Mouse (Mus musculus) liver, embryonic 14.5 days (tissue): Measurements from ENCODE around the gene Tom1l1. TPM values are rescaled to one million over a fixed set of nuclear protein-coding genes. Genes with fewer than 3 reads are reported as not detected.
A peak's percentile ranks its signal among the peaks of the same experiment; 100 is the strongest.
"Not testable (repeated sequence)": the region's sequence is repeated elsewhere in the genome, so short reads cannot be mapped to it uniquely, and the experiment has no call there.

Experiments
- ATAC-seq: fragments of 200-750 bp; cut with Nextera tagmentation; 2 replicates; pipeline ENCODE4 v1.8.0; 2017; ENCODE audit warnings: moderate number of reproducible peaks, mild to moderate bottlenecking, moderate library complexity; ENCODE audit not compliant: insufficient read depth
- DNase-seq, 3 experiments: peaks; one replicate each; pipeline ENCODE4 v3.0.0-alpha.2; 2012 to 2013; ENCODE audit warnings: low read depth in 3 of 3, low spot score in 3 of 3
- H3K27ac ChIP-seq: fragments of 300-500 bp; sonication (generic); 2 replicates; pipeline ENCODE4 v1.5.1; 2014; ENCODE audit warnings: moderate library complexity, mild to moderate bottlenecking, control low read depth, inconsistent platforms
- H3K27me3 ChIP-seq: fragments of 300-500 bp; sonication (generic); 2 replicates; pipeline ENCODE4 v1.6.1; 2014; ENCODE audit warnings: mild to moderate bottlenecking, low read length, moderate library complexity; ENCODE audit not compliant: control insufficient read depth, insufficient read depth
- H3K36me3 ChIP-seq: fragments of 300-500 bp; sonication (generic); replicated peaks from 2 replicates; pipeline ENCODE4 v1.6.1; 2014; ENCODE audit warnings: low read depth; ENCODE audit not compliant: control insufficient read depth, insufficient read depth
- H3K4me1 ChIP-seq, 2 experiments: fragments of 200-500 bp in 1 of 2; fragments of 300-500 bp in 1 of 2; sonication (generic) in 1 of 2; replicated peaks; 2 replicates each; pipeline ENCODE4 v1.6.1; 2012 to 2014; ENCODE audit warnings: antibody characterized with exemption in 1 of 2, inconsistent platforms in 1 of 2, low read length in 1 of 2; ENCODE audit not compliant: control insufficient read depth in 2 of 2, insufficient read depth in 2 of 2
- H3K4me2 ChIP-seq: fragments of 300-500 bp; sonication (generic); 2 replicates; pipeline ENCODE4 v1.6.1; 2014; ENCODE audit warnings: low read depth, mild to moderate bottlenecking, control low read depth, moderate library complexity
- H3K4me3 ChIP-seq, 2 experiments: fragments of 200-500 bp in 1 of 2; fragments of 300-500 bp in 1 of 2; sonication (generic) in 1 of 2; 2 replicates each; pipeline ENCODE4 v1.5.1; 2012 to 2014; ENCODE audit warnings: low read depth in 2 of 2, low read length in 2 of 2, mild to moderate bottlenecking in 2 of 2, control low read depth in 1 of 2, inconsistent platforms in 1 of 2, moderate library complexity in 1 of 2; ENCODE audit not compliant: insufficient read depth in 1 of 2
- H3K9ac ChIP-seq: fragments of 300-500 bp; sonication (generic); replicated peaks from 2 replicates; pipeline ENCODE4 v1.6.1; 2014; ENCODE audit warnings: mild to moderate bottlenecking, control low read depth, moderate library complexity
- H3K9me3 ChIP-seq: fragments of 300-500 bp; sonication (generic); 2 replicates; pipeline ENCODE4 v1.6.1; 2016; ENCODE audit warnings: low read length, mixed read lengths; ENCODE audit not compliant: control insufficient read depth
- CTCF ChIP-seq: IDR thresholded peaks from 2 replicates; pipeline ENCODE4 v1.5.1; 2016; ENCODE audit warnings: antibody characterized with exemption, low read depth, control low read depth
- EP300 ChIP-seq: IDR thresholded peaks from 2 replicates; pipeline ENCODE4 v1.6.1; 2016; ENCODE audit warnings: antibody characterized with exemption, low read depth
- WGBS: fragments of 180-500 bp; shearing (Covaris S2); extraction: QIAGEN DNeasy Blood & Tissue Kit; methylation state at CpG from one replicate; pipeline ENCODE4 v1.1.7; 2014; ENCODE audit not compliant: insufficient replicate concordance; 5-methylcytosine and 5-hydroxymethylcytosine counted together
- polyA plus RNA-seq, 2 experiments: library from polyadenylated mRNA; depleted of rRNA in 1 of 2; stranded (reverse) in 1 of 2; unstranded in 1 of 2; fragments of >200 nt; fragmentation: Nextera tagmentation in 1 of 2; extraction: Ambion mirVana in 1 of 2; gene quantifications; 2 replicates each; pipeline versions ENCODE4 v1.2.1 to v1.2.3; 2012 to 2014

The Tom1l1 gene
- polyA plus RNA-seq, 2 experiments = 26.6 to 60.6 TPM

DNA sequence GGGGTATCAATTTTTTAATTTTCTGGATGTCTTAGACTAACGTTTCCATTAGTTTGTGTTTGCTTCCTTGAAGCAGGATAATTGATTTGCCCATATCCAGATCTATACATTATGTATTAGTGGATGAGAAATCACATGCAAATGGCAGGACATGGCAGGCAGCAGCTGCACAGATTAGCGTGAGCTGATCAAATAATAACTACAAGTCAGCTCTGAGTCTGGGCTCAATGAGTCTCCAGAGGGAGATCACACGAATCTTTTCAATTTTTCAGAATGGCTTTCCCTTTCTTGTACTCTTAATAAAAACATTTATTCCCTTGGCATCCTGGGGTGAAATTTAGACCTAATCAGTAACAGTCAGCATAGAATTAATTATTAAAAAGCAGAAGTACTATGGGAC, 34.1 kb upstream of the Tom1l1 start:
- H3K4me3 ChIP-seq = no peak overlapping the region
- H3K4me2 ChIP-seq = no peak overlapping the region
- H3K9ac ChIP-seq = no peak overlapping the region
- H3K4me1 ChIP-seq = peaks cover 27 to 34% of the 10 kb centered on the region in 2 experiments
- H3K27me3 ChIP-seq = no peaks in the 10 kb centered on the region
- DNase-seq (no peak), ATAC-seq (no peak)
- no peak overlapping the region for H3K27ac ChIP-seq
- TF ChIP-seq CTCF (no peak), EP300 (no peak)
- H3K9me3 ChIP-seq = no peaks in the 10 kb centered on the region
- WGBS = 74% methylated on average over 3 of the region's 3 CpGs
- no peaks in the 10 kb centered on the region for H3K36me3 ChIP-seq

DNA sequence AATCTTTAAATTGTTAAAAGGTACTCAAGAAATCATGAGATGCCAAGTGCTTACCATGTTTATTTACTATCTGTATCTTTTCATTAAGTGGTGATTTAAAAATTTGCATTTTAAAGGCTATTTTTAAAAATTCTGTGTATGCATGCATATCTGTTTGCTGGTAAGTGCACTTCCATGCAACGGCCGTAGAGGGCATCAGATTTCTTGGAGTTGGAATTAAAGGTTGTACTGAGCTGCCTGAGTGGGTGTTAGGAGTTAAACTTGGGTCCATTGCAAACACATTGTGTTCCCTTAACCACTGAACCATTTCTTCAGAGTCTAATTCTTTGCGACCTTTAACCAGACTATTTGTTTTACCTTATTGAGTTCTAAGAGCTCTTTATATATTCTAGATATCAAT, 29.6 kb upstream of the Tom1l1 start:
- H3K9ac ChIP-seq = no peak overlapping the region
- no peak overlapping the region for H3K27ac ChIP-seq
- TF ChIP-seq CTCF = peak; percentile 50; the same call in 1 of the 2 replicates
- no peak for TF ChIP-seq EP300
- no peaks in the 10 kb centered on the region for H3K36me3 ChIP-seq
- DNase-seq = no peak
- no peak for ATAC-seq
- no peaks in the 10 kb centered on the region for H3K9me3 ChIP-seq
- peaks cover 0 to 2% of the 10 kb centered on the region in 2 experiments; a peak in 2 of 4 replicates for H3K4me1 ChIP-seq
- 64% methylated on average over 3 of the region's 3 CpGs for WGBS
- no peak overlapping the region for H3K4me3 ChIP-seq
- no peaks in the 10 kb centered on the region; the same call in 1 of the 2 replicates for H3K27me3 ChIP-seq
- H3K4me2 ChIP-seq = no peak overlapping the region

DNA sequence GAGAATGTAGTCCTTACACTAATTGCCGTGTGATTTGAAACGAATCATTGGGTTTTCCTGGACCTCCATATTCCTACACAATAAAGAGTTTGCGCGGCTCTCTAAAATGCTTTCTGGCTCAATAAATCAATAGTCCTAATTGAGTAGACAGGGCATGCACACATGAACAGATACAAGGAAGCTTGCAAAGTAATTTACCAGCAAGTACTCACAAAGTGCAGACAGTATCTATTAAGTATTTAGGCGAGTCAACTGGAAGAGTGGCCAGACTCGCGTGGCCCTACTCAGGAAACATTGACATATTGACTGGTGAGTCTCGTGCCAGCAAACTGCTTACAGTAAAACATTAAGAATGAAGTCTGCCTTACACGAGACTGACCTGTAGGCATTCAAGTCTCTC, 23.4 kb upstream of the Tom1l1 start:
- 68% methylated on average over 9 of the region's 9 CpGs for WGBS

DNA sequence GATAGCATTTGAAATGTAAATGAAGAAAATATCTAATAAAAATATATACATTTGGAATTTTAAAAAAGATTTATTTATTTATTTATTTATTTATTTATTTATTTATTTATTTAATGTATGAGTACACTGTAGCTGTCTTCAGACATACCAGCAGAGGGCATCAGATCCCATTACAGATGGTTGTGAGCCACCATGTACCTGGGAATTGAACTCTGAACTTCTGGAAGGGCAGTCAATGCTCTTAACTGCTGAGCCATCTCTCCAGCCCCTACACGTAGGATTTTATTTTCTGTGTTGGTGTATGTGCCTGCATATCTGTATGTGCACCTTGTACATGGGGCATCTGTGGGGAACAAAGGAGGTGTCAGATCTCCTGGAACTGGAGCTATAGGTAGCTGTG, 19.0 kb upstream of the Tom1l1 start:
- WGBS = 45% methylated on average over 1 of the region's 1 CpGs
- peak; percentile 51 for TF ChIP-seq CTCF
- not testable (repeated sequence) for H3K27me3 ChIP-seq, H3K36me3 ChIP-seq, H3K9ac ChIP-seq, H3K27ac ChIP-seq, H3K9me3 ChIP-seq, DNase-seq, H3K4me3 ChIP-seq, H3K4me2 ChIP-seq, H3K4me1 ChIP-seq
- ATAC-seq = peak; percentile 62; the same call in 1 of the 2 replicates

More for the DNA sequence above, 23.4 kb upstream of the Tom1l1 start:
- DNase-seq (no peak), ATAC-seq (no peak)
- H3K27ac ChIP-seq = no peak overlapping the region
- TF ChIP-seq EP300 (no peak), CTCF (no peak)
- no peaks in the 10 kb centered on the region for H3K36me3 ChIP-seq
- no peak overlapping the region for H3K4me3 ChIP-seq
- no peaks in the 10 kb centered on the region for H3K9me3 ChIP-seq
- no peaks in the 10 kb centered on the region; the same call in 1 of the 2 replicates for H3K27me3 ChIP-seq
- H3K4me2 ChIP-seq = no peak overlapping the region
- H3K4me1 ChIP-seq = no peaks in the 10 kb centered on the region
- no peak overlapping the region for H3K9ac ChIP-seq

DNA sequence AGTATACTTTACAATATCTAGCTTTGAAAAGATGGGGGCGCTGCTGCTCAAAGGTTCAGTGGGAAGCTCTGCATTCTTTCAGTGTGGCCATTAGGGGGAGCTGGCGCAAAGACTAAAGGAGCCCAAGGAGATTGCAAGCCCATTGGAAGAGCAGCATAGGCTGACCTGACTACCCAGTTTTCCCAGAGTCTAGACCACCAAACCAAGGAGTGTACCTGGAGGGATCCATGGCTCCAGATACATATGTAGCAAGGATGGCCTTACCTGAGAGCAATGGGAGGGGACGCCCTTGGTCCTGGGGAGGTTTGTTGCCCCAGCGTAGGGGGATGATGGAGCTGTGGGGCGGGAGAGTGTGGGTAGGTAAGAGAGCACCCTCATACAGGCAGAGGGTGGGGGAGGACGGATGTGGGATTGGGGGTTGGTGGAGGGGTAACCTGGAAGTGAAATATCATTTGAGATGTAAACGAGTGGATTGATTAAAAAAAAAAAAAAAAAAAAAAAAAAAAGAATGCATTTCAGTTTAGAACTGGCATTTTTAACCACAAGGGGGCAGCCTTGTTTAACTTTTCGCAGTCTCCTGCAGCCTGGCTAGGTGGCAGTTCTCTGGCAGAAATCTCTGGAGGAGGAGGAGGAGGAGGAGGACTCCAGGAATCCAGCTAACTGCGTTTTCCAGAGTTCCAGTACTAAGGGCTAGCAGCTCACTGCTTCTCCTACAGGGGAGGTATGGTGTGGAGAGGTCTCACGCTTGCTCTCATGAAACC, 9.5 kb upstream of the Tom1l1 start:
- H3K36me3 ChIP-seq = no peaks in the 10 kb centered on the region
- H3K27me3 ChIP-seq = peaks cover 3% of the 10 kb centered on the region; the same call in 1 of the 2 replicates
- TF ChIP-seq CTCF = peak; percentile 98
- no peak for TF ChIP-seq EP300
- H3K4me1 ChIP-seq = no peaks in the 10 kb centered on the region
- H3K9me3 ChIP-seq = no peaks in the 10 kb centered on the region
- WGBS = 21% methylated on average over 10 of the region's 10 CpGs
- H3K27ac ChIP-seq = no peak overlapping the region
- no peak overlapping the region for H3K9ac ChIP-seq
- peak; percentile 74 to 83 (median 79) for DNase-seq
- H3K4me2 ChIP-seq = peak overlapping the region; percentile 35
- peak; percentile 86 for ATAC-seq
- H3K4me3 ChIP-seq = no peak overlapping the region
